Mouse (Mus musculus) hindbrain, embryonic 11.5 days (tissue): ENCODE data around the gene Csk. TPM values are rescaled to one million over a fixed set of nuclear protein-coding genes. Genes with fewer than 3 reads are reported as not detected.

Experiments
- ATAC-seq: fragments of 200-750 bp; cut with Nextera tagmentation; 2 replicates; pipeline ENCODE4 v1.8.0; 2017; ENCODE audit warnings: mild to moderate bottlenecking, moderate TSS enrichment, moderate library complexity; ENCODE audit not compliant: low FRiP score
- DNase-seq: peaks from one replicate; pipeline ENCODE4 v3.0.0-alpha.2; 2015; ENCODE audit warnings: low spot score
- H3K27ac ChIP-seq: fragments of 300-500 bp; sonication (generic); 2 replicates; pipeline ENCODE4 v1.5.1; 2014; ENCODE audit warnings: mild to moderate bottlenecking, low read depth, low read length
- H3K27me3 ChIP-seq: fragments of 300-500 bp; sonication (generic); 2 replicates; pipeline ENCODE4 v1.6.1; 2014; ENCODE audit warnings: mild to moderate bottlenecking, low read length, moderate library complexity, mixed read lengths; ENCODE audit not compliant: control insufficient read depth, insufficient read depth
- H3K36me3 ChIP-seq: fragments of 300-500 bp; sonication (generic); 2 replicates; pipeline ENCODE4 v1.6.1; 2014; ENCODE audit warnings: mild to moderate bottlenecking, low read length, moderate library complexity, mixed read lengths; ENCODE audit not compliant: control insufficient read depth, insufficient read depth
- H3K4me1 ChIP-seq: fragments of 300-500 bp; sonication (generic); replicated peaks from 2 replicates; pipeline ENCODE4 v1.6.1; 2014; ENCODE audit warnings: low read length, mixed read lengths; ENCODE audit not compliant: control insufficient read depth, insufficient read depth
- H3K4me2 ChIP-seq: fragments of 300-500 bp; sonication (generic); replicated peaks from 2 replicates; pipeline ENCODE4 v1.6.1; 2014; ENCODE audit warnings: mild to moderate bottlenecking, low read depth, low read length
- H3K4me3 ChIP-seq: fragments of 300-500 bp; sonication (generic); 2 replicates; pipeline ENCODE4 v1.5.1; 2014; ENCODE audit warnings: low read depth, low read length
- H3K9ac ChIP-seq: fragments of 300-500 bp; sonication (generic); 2 replicates; pipeline ENCODE4 v1.6.1; 2014; ENCODE audit warnings: low read depth, low read length
- H3K9me3 ChIP-seq: fragments of 300-500 bp; sonication (generic); 2 replicates; pipeline ENCODE4 v1.6.1; 2016; ENCODE audit warnings: low read length; ENCODE audit not compliant: control insufficient read depth
- WGBS: fragments of 180-500 bp; shearing (Covaris S2); extraction: QIAGEN DNeasy Blood & Tissue Kit; methylation state at CpG from one replicate; pipeline ENCODE4 v1.1.7; 2014; 5-methylcytosine and 5-hydroxymethylcytosine counted together
- polyA plus RNA-seq: library from polyadenylated mRNA; unstranded; fragments of >200 nt; fragmentation: Nextera tagmentation; extraction: Ambion mirVana; gene quantifications from 2 replicates; pipeline ENCODE4 v1.2.1, GENCODE M21; 2014

Gene Csk
- polyA plus RNA-seq = 29.4 and 30.7 TPM in 2 replicates

DNA sequence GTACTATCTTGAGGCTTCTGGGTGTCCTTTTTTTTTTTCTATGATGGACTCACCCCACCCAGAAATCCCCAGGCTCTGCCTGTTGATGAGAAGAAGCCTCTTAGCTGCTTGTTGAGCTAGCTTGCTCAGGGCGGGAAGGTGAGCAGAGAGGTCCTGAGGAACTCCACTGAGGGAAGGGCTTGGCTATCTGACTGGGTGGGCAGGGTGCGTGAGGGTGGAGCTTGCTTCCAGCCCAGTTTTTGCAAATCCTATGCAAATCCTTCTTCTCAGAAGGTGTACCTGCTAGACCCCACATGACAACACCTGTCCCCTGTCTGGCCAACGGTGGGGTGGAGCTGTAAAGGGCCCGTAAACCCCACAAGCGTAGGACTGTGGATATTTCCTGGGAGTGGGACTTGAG, at the start of gene Csk:
TSS of gene Csk (minus strand) at position 349 of the 400 bp plus-strand sequence.
- no peak within 1 kb of the TSS for H3K4me2 ChIP-seq
- H3K4me1 ChIP-seq = no peaks in the 10 kb centered on the region; the same call in 1 of the 2 replicates
- no peaks in the 10 kb centered on the region for H3K27me3 ChIP-seq
- H3K9ac ChIP-seq = no peak within 1 kb of the TSS
- H3K27ac ChIP-seq = 0 out of 2 replicates have a peak within 1 kb of the TSS, but pooled peaks have one; percentile 4
- no peaks in the 10 kb centered on the region for H3K36me3 ChIP-seq
- ATAC-seq (no peak), DNase-seq (no peak)
- H3K4me3 ChIP-seq = no peak within 1 kb of the TSS
- WGBS = 48% methylated on average over 5 of the region's 5 CpGs
- no peaks in the 10 kb centered on the region for H3K9me3 ChIP-seq

DNA sequence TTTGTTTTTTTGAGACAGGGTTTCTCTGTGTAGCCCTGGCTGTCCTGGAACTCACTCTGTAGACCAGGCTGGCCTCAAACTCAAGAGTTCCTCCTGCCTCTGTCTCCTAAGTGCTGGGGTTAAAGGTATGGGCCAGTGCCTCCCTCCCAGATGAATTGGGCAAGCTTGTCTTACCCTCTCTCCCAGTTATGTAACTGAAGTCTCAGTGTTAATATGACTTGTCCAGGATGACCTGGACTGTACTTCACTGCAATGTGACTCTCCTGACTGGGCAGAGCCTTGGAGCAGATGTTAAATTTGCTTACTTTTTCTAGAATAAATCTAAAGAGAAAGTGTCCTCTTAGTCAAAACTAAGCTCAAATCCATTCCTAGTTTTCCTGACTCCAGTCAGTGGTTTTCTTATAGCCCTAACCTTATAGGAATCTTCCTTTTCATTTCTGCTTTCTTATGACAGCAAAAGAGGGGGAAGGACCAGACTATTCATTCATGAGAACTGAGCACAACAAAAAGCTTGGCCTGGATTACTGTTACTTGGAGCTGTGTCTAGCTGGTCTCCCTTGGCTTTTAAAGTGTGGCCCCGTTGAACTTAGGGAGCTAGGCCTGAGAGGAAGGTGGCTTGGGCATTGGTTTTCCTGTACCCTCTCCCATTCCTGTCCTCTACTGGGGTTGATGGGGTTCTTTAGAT, 45.2 kb upstream of the Csk start:
- Histone ChIP-seq H3K4me2 (no peak overlapping the region), H3K4me3 (no peak overlapping the region), H3K27me3 (peaks cover 23% of the 10 kb centered on the region), H3K27ac (no peak overlapping the region), H3K36me3 (no peaks in the 10 kb centered on the region), H3K9ac (no peak overlapping the region), H3K4me1 (no peaks in the 10 kb centered on the region), H3K9me3 (no peaks in the 10 kb centered on the region)
- WGBS = 69% methylated on average over 1 of the region's 1 CpGs
- DNase-seq = no peak
- ATAC-seq = no peak

DNA sequence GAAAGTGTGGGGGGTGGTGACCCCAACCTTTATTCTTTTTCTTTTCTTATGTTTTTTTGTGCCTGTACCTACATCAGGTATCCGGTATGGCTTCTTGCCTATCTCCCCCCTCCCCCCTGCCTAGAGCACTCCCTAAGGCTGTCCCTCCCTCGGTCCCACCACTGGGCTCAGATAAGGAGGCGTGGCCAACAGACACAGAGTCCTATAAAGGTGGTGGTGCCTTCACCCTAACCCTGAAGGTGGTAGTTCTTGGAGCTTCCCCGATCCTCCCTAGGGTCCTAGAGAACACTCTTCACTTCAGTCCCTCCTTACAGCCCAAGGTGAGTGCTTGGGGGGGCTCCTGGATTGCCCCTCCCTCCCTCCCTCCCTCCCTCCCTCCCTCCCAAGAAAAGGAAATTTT, 43.9 kb upstream of the Csk start:
- Histone ChIP-seq H3K27me3 (peaks cover 23% of the 10 kb centered on the region), H3K4me1 (no peaks in the 10 kb centered on the region), H3K9ac (no peak overlapping the region), H3K4me2 (no peak overlapping the region), H3K27ac (no peak overlapping the region), H3K4me3 (no peak overlapping the region), H3K36me3 (no peaks in the 10 kb centered on the region), H3K9me3 (no peaks in the 10 kb centered on the region)
- peak; percentile 6 for DNase-seq
- WGBS = 20% methylated on average over 4 of the region's 4 CpGs
- no peak for ATAC-seq

DNA sequence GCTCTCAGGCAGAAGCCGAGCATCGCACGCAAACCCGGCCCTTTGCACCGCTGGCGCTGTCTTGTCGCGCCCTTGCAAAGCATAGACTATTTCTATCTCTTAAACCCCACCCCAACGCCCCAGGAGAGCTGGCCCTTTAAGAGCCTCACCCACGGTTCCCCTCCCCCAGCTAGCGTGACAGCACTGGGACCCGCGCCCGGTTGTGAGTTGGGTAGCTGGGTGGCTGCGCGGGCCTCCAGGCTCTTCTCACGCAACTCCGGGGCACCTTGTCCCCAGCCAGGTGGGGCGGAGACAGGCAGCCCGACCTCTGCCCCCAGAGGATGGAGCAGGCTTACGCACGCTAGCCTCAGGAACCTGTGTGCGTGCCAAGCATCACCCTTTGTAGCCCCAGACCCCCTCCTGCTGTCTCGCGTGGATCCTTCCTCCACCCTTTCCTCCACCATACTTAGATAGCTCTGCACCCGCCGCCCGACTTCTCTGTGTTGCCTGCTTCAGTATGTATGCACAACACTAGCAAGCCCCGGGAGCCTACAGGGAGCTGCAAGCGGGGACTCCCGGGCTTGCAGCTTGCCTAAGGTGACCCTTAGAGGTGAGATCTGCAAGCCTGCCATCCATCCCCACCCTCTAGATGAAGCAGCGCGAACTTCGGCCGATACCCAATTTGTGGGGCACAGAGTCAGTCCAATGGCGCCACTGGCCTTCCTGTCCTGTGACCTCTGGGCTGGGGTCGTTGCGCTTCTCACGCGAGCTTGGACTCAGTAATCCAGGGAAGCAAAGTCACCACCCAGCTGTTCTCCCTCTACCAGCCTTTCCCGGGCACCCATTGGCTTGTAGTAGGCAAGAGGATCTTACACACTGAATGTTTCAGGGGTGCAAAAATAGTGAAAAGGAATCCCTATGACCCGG, 43.2 kb upstream of the Csk start:
- under 1% methylated on average over 37 of the region's 42 CpGs for WGBS
- Histone ChIP-seq H3K27ac (no peak overlapping the region), H3K4me3 (peak overlapping the region; percentile 40), H3K4me2 (peak overlapping the region; percentile 74), H3K9me3 (no peaks in the 10 kb centered on the region), H3K36me3 (no peaks in the 10 kb centered on the region), H3K9ac (0 out of 2 replicates have a peak overlapping the region, but pooled peaks have one; percentile 37), H3K27me3 (peaks cover 23% of the 10 kb centered on the region), H3K4me1 (no peaks in the 10 kb centered on the region)
- peak; percentile 45 for DNase-seq
- ATAC-seq = no peak

DNA sequence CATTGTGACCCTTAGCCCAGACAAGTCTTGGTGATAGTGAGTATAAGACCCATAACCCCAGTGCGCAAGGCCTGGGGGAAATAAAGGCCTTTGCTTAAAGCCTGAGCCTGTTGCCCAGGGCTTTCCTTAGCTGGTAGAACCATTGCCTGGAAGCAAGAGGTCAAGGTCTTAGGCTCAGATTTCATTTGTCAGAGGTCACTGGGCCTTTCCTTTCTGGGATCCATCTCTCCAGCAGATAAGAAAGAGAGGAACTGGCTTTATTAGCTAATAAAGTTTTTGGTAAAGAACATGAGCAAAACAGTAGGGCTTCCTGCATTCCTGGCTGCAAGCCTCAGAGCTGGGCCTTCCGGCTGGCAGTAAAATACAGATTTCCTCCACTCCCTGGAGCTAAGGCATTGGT, 40.7 kb upstream of the Csk start:
- Histone ChIP-seq H3K4me3 (no peak overlapping the region), H3K4me2 (no peak overlapping the region), H3K4me1 (no peaks in the 10 kb centered on the region), H3K9ac (no peak overlapping the region), H3K27ac (no peak overlapping the region), H3K9me3 (no peaks in the 10 kb centered on the region), H3K27me3 (peaks cover 23% of the 10 kb centered on the region), H3K36me3 (no peaks in the 10 kb centered on the region)
- 87% methylated on average over 2 of the region's 2 CpGs for WGBS
- ATAC-seq = no peak
- no peak for DNase-seq

DNA sequence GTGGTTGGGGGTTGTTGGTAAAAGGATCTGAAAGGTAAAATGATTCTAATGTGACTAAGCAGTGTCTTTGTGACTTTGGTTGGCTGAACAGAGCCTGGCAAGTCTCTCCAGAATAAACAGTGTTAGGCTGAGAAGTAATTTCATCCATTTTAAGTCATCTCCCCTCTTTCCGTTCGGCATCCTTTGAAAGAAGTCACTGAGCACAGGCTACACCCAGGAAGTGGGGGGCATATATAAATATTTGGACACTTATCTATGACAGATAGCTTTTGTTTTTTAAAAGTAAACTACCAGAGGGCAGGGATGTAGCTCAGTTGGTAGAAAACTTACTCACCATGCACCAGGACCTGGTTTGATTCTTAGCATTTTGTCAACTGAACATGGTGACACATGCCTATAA, 35.2 kb upstream of the Csk start:
- DNase-seq (no peak), ATAC-seq (no peak)
- H3K36me3 ChIP-seq = no peaks in the 10 kb centered on the region
- no peak overlapping the region for H3K4me3 ChIP-seq
- no peaks in the 10 kb centered on the region for H3K27me3 ChIP-seq
- no peak overlapping the region for H3K4me2 ChIP-seq
- H3K27ac ChIP-seq = no peak overlapping the region
- H3K9me3 ChIP-seq = no peaks in the 10 kb centered on the region
- no peaks in the 10 kb centered on the region for H3K4me1 ChIP-seq
- H3K9ac ChIP-seq = no peak overlapping the region
- 94% methylated on average over 2 of the region's 2 CpGs for WGBS

DNA sequence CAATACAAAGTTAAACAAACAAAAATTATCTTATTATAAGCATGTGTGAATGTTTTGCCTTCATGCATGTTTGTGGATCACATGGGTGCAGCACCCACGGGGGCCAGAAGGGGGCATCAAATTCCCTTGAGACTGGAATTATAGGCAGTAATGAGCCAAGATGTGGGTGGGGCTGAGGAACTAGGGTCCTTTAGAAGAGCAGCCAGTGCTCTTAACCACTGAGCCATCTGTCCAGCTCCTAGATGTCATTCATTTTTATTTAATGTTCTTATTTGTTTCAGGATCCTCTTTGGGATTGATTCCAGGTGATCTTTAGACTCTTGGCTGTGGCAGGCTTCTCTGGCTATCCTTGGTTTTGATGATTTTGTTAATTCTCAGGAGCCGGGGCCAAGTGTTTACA, 34.7 kb upstream of the Csk start:
- no peak overlapping the region for H3K4me3 ChIP-seq
- DNase-seq (peak; percentile 10), ATAC-seq (no peak)
- no peak overlapping the region for H3K4me2 ChIP-seq
- H3K9me3 ChIP-seq = no peaks in the 10 kb centered on the region
- no peak overlapping the region for H3K9ac ChIP-seq
- no peaks in the 10 kb centered on the region for H3K36me3 ChIP-seq
- 51% methylated on average over 2 of the region's 2 CpGs for WGBS
- H3K27ac ChIP-seq = no peak overlapping the region
- no peaks in the 10 kb centered on the region for H3K4me1 ChIP-seq
- H3K27me3 ChIP-seq = no peaks in the 10 kb centered on the region

DNA sequence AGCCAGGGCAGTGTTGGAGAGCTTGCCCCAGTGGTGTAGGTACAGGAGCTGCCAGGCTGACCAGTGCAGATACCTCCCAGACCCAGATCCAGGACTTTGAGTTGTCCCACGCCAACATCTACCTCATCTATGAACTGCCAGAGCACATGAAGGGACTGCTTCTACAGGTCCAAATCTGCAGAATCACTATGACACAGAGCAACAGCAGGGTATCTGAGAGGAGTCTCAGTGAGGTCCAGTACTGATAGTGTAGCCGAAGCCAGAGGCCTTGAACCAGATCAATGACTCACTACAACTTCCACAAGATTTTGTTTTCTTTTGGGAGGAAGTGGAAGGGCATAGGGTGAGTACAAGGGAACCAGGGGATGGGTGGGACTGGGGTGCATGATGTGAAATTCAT, 34.3 kb upstream of the Csk start, which contains the start of gene Cyp1a1:
TSS of gene Cyp1a1 (plus strand) at position 178 of the 400 bp plus-strand sequence.
- Histone ChIP-seq H3K4me3 (no peak within 1 kb of the TSS), H3K9ac (no peak within 1 kb of the TSS), H3K36me3 (no peaks in the 10 kb centered on the region), H3K27me3 (no peaks in the 10 kb centered on the region), H3K4me2 (no peak within 1 kb of the TSS), H3K4me1 (no peaks in the 10 kb centered on the region), H3K27ac (no peak within 1 kb of the TSS), H3K9me3 (no peaks in the 10 kb centered on the region)
- no peak for ATAC-seq
- WGBS = 90% methylated on average over 2 of the region's 2 CpGs
- DNase-seq = no peak
